Mouse (Mus musculus): ENCODE data around the gene Saal1. TPM values are rescaled to one million over a fixed set of nuclear protein-coding genes. Genes with fewer than 3 reads are reported as not detected.

Saal1 gene
- total and polyA plus RNA-seq, 2 experiments = 2.5 to 2.9 TPM

DNA sequence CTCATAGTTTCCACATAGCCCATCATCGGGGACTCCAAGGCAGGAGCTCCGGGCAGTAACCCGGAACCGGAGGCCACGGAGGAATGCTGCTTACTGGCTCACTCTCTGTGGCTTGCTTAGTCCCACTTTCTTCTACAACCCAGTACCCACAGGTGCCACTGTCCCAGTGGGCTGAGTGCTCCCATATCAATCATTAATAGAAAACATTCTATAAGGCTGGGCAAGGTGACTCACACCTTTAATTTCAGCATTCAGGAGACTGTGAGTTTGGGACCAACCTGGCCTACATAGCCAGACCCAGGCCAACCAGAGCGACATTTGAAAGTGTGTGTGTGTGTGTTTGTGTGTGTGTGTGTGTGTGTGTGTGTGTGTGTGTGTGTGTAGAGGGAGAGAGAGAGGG is 12.9 kb upstream of the Saal1 start:
- TF ChIP-seq POLR2A (IDR thresholded peaks at IDR 0.05; ENCODE audit: extremely low read depth, insufficient read depth, low read length) (no peak), CTCF (IDR thresholded peaks at IDR 0.05; ENCODE audit: low read depth, low read length) (no peak)
- WGBS = 91% methylated on average over 6 of the region's 6 CpGs

DNA sequence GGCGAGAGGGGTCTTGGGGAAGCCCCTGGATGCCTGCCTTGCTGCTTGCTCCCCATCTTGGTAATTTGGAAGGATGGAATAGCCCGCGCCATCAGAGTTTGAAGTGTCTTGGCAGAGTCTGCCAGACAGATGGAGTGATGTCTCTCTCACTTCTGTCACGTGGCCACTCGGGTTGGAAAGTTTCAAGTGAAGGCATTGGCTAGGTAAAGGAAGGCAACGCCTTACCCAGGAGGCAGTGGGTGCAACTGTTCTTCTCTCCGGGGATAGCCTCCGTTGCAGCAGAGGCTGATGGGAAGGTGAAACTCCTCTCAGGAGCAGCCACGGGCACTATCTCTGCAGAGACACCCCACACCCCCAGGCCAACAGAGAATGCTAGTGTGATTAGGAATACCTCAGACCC is 10.0 kb upstream of the Saal1 start:
- peaks cover 17% of the 10 kb centered on the region for H3K4me1 ChIP-seq (ENCODE audit: control insufficient read depth, insufficient read depth, low read length)
- no peaks in the 10 kb centered on the region for H3K27me3 ChIP-seq (ENCODE audit: control insufficient read depth, insufficient read depth, low read length)
- H3K36me3 ChIP-seq (ENCODE audit: control insufficient read depth, insufficient read depth, low read length) = no peaks in the 10 kb centered on the region
- 79% methylated on average over 9 of the region's 9 CpGs for WGBS
- H3K79me2 ChIP-seq (ENCODE audit: control insufficient read depth, insufficient read depth, low read length) = no peaks in the 10 kb centered on the region
- H3K4me3 ChIP-seq (ENCODE audit: insufficient read depth, low read depth, low read length) = no peak overlapping the region
- DNase-seq (ENCODE audit: extremely low read depth, low read depth, low spot score) = no peak
- H3K9ac ChIP-seq (ENCODE audit: low read depth, low read length) = no peak overlapping the region; the same call in 1 of the 2 replicates
- H3K27ac ChIP-seq (replicated peaks; ENCODE audit: insufficient read depth, low read depth, low read length) = no peak overlapping the region
- TF ChIP-seq CTCF (IDR thresholded peaks at IDR 0.05; ENCODE audit: low read depth, low read length) = no peak
- no peak for TF ChIP-seq POLR2A (IDR thresholded peaks at IDR 0.05; ENCODE audit: extremely low read depth, insufficient read depth, low read length)

More for the DNA sequence above, 12.9 kb upstream of the Saal1 start:
- Histone ChIP-seq H3K36me3 (ENCODE audit: control insufficient read depth, insufficient read depth, low read length) (peaks cover 3% of the 10 kb centered on the region; the same call in 1 of the 2 replicates), H3K27ac (replicated peaks; ENCODE audit: insufficient read depth, low read depth, low read length) (no peak overlapping the region), H3K4me1 (ENCODE audit: control insufficient read depth, insufficient read depth, low read length) (peaks cover 17% of the 10 kb centered on the region), H3K79me2 (ENCODE audit: control insufficient read depth, insufficient read depth, low read length) (no peaks in the 10 kb centered on the region), H3K9ac (ENCODE audit: low read depth, low read length) (no peak overlapping the region), H3K27me3 (ENCODE audit: control insufficient read depth, insufficient read depth, low read length) (no peaks in the 10 kb centered on the region), H3K4me3 (ENCODE audit: insufficient read depth, low read depth, low read length) (no peak overlapping the region)
- DNase-seq (ENCODE audit: extremely low read depth, low read depth, low spot score) = no peak

DNA sequence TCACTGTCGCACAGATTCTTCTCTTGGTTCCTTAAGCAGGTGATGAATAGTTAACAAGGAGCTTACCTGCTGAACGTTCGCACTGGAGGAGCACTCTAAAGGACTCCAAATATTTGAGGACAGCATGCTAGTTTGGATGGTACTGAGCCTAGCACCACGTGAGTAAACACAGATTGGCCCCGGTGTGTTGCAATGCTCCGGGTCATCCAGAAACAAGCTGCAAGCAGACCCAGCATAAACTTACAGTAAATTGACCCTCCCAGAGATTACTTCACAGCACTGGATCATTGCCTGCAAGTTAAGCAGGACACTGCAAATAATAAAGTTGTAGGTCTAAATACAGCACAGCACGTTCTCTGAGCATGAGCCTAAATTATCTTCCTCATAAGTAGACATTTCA is 9.0 kb upstream of the Saal1 start:
- H3K27me3 ChIP-seq (ENCODE audit: control insufficient read depth, insufficient read depth, low read length) = no peaks in the 10 kb centered on the region
- H3K36me3 ChIP-seq (ENCODE audit: control insufficient read depth, insufficient read depth, low read length) = no peaks in the 10 kb centered on the region
- H3K79me2 ChIP-seq (ENCODE audit: control insufficient read depth, insufficient read depth, low read length) = no peaks in the 10 kb centered on the region
- H3K4me3 ChIP-seq (ENCODE audit: insufficient read depth, low read depth, low read length) = no peak overlapping the region
- WGBS = 15% methylated on average over 7 of the region's 7 CpGs
- no peak overlapping the region for H3K9ac ChIP-seq (ENCODE audit: low read depth, low read length)
- H3K4me1 ChIP-seq (ENCODE audit: control insufficient read depth, insufficient read depth, low read length) = peaks cover 17% of the 10 kb centered on the region
- DNase-seq (ENCODE audit: extremely low read depth, low read depth, low spot score) = peak; percentile 100
- H3K27ac ChIP-seq (replicated peaks; ENCODE audit: insufficient read depth, low read depth, low read length) = peak overlapping the region; percentile 30; the same call in 1 of the 2 replicates
- no peak for TF ChIP-seq CTCF (IDR thresholded peaks at IDR 0.05; ENCODE audit: low read depth, low read length)
- TF ChIP-seq POLR2A (IDR thresholded peaks at IDR 0.05; ENCODE audit: extremely low read depth, insufficient read depth, low read length) = no peak

DNA sequence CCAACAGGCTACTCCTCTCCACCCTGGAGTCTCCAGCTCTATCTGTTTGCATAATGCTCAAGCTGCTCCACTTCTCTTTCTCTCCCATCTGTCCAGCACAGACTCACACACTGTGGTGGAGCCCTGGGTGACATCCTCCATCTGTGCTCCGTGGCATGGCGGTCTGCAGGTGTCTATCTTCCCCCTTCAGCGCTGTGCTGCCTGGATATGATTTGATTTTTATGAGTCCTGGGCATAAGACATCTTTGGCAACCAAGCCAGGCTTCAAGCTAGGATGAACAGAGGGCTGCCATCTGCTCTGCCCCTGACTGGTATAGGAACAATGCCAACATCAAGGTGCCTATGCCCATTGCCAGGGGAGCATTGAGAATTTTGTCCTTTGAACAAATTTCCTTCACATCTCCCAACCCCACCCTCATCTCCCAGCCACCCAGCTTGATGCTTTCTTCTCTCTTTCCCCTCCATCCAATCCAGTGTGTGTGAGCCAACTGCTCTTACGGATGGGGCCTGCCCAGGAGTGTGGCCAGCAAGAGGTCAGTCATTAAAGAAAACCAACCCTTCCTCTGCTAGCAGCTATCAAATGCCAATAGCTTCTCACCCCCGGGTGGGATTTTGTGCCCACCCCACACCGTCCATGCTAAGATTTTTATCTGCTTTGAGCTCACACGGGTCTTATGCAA is 8.3 kb upstream of the Saal1 start:
- WGBS = 52% methylated on average over 7 of the region's 7 CpGs
- Histone ChIP-seq H3K27ac (replicated peaks; ENCODE audit: insufficient read depth, low read depth, low read length) (no peak overlapping the region), H3K4me3 (ENCODE audit: insufficient read depth, low read depth, low read length) (no peak overlapping the region), H3K4me1 (ENCODE audit: control insufficient read depth, insufficient read depth, low read length) (peaks cover 12% of the 10 kb centered on the region), H3K36me3 (ENCODE audit: control insufficient read depth, insufficient read depth, low read length) (no peaks in the 10 kb centered on the region), H3K27me3 (ENCODE audit: control insufficient read depth, insufficient read depth, low read length) (no peaks in the 10 kb centered on the region), H3K79me2 (ENCODE audit: control insufficient read depth, insufficient read depth, low read length) (no peaks in the 10 kb centered on the region), H3K9ac (ENCODE audit: low read depth, low read length) (no peak overlapping the region)
- TF ChIP-seq CTCF (IDR thresholded peaks at IDR 0.05; ENCODE audit: low read depth, low read length) (no peak), POLR2A (IDR thresholded peaks at IDR 0.05; ENCODE audit: extremely low read depth, insufficient read depth, low read length) (no peak)
- no peak for DNase-seq (ENCODE audit: extremely low read depth, low read depth, low spot score)

DNA sequence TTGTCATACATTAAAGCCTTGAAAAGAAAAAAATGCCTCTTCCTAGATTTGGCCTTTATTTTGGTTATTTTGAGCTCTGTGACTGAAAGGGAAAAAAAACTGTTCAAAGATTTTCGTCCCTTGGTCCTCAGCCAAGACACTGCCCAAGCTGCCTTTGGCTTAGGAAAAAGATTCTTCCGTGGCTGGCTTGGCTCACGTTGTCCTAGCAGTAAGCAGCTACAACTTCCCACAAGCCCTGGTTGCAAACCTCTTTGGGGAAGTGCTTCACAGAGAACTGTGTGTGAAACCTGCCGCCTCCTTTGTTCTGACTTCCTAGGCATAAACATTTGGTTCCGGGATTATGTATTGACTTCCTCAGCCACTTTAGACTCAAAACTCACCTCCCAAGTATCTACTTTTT is 6.4 kb upstream of the Saal1 start:
- TF ChIP-seq CTCF (IDR thresholded peaks at IDR 0.05; ENCODE audit: low read depth, low read length) (no peak), POLR2A (IDR thresholded peaks at IDR 0.05; ENCODE audit: extremely low read depth, insufficient read depth, low read length) (no peak)
- Histone ChIP-seq H3K79me2 (ENCODE audit: control insufficient read depth, insufficient read depth, low read length) (no peaks in the 10 kb centered on the region), H3K27me3 (ENCODE audit: control insufficient read depth, insufficient read depth, low read length) (no peaks in the 10 kb centered on the region), H3K36me3 (ENCODE audit: control insufficient read depth, insufficient read depth, low read length) (no peaks in the 10 kb centered on the region), H3K27ac (replicated peaks; ENCODE audit: insufficient read depth, low read depth, low read length) (no peak overlapping the region), H3K9ac (ENCODE audit: low read depth, low read length) (no peak overlapping the region), H3K4me3 (ENCODE audit: insufficient read depth, low read depth, low read length) (no peak overlapping the region), H3K4me1 (ENCODE audit: control insufficient read depth, insufficient read depth, low read length) (peaks cover 12% of the 10 kb centered on the region)
- WGBS = 29% methylated on average over 5 of the region's 5 CpGs
- peak; percentile 72 for DNase-seq (ENCODE audit: extremely low read depth, low read depth, low spot score)

DNA sequence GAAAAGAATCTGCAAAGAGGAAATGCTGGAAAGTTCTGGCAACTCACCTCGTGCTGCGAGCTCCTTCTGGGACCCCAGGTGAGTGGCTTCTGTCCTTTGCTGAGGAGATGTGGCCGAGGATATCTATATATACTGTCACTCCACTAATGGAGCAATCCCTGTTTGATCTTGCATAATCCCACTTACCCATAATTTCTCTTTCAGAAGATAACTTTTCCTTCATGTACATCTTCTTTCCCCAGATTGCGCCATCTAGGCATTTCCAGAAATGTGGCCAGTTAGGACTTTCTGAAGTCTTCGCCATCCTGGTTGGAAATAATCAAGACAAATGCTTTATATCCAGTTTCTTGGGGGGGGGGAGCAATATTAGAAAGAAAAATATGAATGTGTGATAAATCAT is 5.1 kb upstream of the Saal1 start, which contains the start of gene Saa3:
TSS of gene Saa3 (minus strand) at position 101 of the 400 bp plus-strand sequence.
- TF ChIP-seq POLR2A (IDR thresholded peaks at IDR 0.05; ENCODE audit: extremely low read depth, insufficient read depth, low read length) (no peak), CTCF (IDR thresholded peaks at IDR 0.05; ENCODE audit: low read depth, low read length) (no peak)
- DNase-seq (ENCODE audit: extremely low read depth, low read depth, low spot score) = no peak
- H3K27me3 ChIP-seq (ENCODE audit: control insufficient read depth, insufficient read depth, low read length) = no peaks in the 10 kb centered on the region
- H3K36me3 ChIP-seq (ENCODE audit: control insufficient read depth, insufficient read depth, low read length) = no peaks in the 10 kb centered on the region
- H3K79me2 ChIP-seq (ENCODE audit: control insufficient read depth, insufficient read depth, low read length) = no peaks in the 10 kb centered on the region
- 83% methylated on average over 5 of the region's 5 CpGs for WGBS
- peaks cover 12% of the 10 kb centered on the region for H3K4me1 ChIP-seq (ENCODE audit: control insufficient read depth, insufficient read depth, low read length)
- no peak within 1 kb of the TSS for H3K9ac ChIP-seq (ENCODE audit: low read depth, low read length)
- H3K4me3 ChIP-seq (ENCODE audit: insufficient read depth, low read depth, low read length) = no peak within 1 kb of the TSS
- H3K27ac ChIP-seq (replicated peaks; ENCODE audit: insufficient read depth, low read depth, low read length) = no peak within 1 kb of the TSS
